Mouse (Mus musculus) olfactory bulb, adult 2 months (tissue): ENCODE data around the gene Bysl. TPM values are rescaled to one million over a fixed set of nuclear protein-coding genes. Genes with fewer than 3 reads are reported as not detected.

ENCODE experiments used
- H3K27ac ChIP-seq: fragments of 200-500 bp; 2 replicates; pipeline ENCODE4 v1.5.1; 2012; ENCODE audit warnings: low read depth, low read length; ENCODE audit not compliant: insufficient read depth
- H3K4me1 ChIP-seq: fragments of 200-500 bp; 2 replicates; pipeline ENCODE4 v1.6.1; 2012; ENCODE audit warnings: low read length; ENCODE audit not compliant: control insufficient read depth, insufficient read depth
- H3K4me3 ChIP-seq: fragments of 200-500 bp; 2 replicates; pipeline ENCODE4 v1.5.1; 2012; ENCODE audit warnings: mild to moderate bottlenecking, low read depth, low read length, moderate library complexity; ENCODE audit not compliant: insufficient read depth
- CTCF ChIP-seq: fragments of 200-500 bp; IDR thresholded peaks from 2 replicates; pipeline ENCODE4 v1.5.1; 2012; ENCODE audit warnings: low read depth, mild to moderate bottlenecking, low read length, moderate library complexity; ENCODE audit not compliant: insufficient read depth
- POLR2A ChIP-seq: fragments of 200-500 bp; IDR thresholded peaks from 2 replicates; pipeline ENCODE4 v1.6.1; 2012; ENCODE audit warnings: mild to moderate bottlenecking, low read depth, low read length, moderate library complexity; ENCODE audit not compliant: insufficient read depth
- WGBS: fragments of 180-500 bp; shearing (Covaris S2); methylation state at CpG from one replicate; pipeline ENCODE4 v1.1.7; 2018; 5-methylcytosine and 5-hydroxymethylcytosine counted together
- polyA plus RNA-seq: library from polyadenylated mRNA; stranded (reverse); fragments of >200 nt; gene quantifications from 2 replicates; pipeline ENCODE4 v1.2.4, GENCODE M21; 2012; ENCODE audit warnings: low replicate concordance; ENCODE audit not compliant: missing spikeins, insufficient read depth, insufficient read length

Bysl gene
- polyA plus RNA-seq, 1 experiment: not detected

GRCm38 (mm10) chr17:47596162-47596838 is 15.0 kb downstream of the Bysl start:
- Histone ChIP-seq H3K4me1 (peaks cover 30% of the 10 kb centered on the region), H3K4me3 (no peak overlapping the region), H3K27ac (no peak overlapping the region)
- TF ChIP-seq CTCF: no peak
- no peak for TF ChIP-seq POLR2A
- WGBS: 60% methylated on average over 6 of the region's 6 CpGs

DNA sequence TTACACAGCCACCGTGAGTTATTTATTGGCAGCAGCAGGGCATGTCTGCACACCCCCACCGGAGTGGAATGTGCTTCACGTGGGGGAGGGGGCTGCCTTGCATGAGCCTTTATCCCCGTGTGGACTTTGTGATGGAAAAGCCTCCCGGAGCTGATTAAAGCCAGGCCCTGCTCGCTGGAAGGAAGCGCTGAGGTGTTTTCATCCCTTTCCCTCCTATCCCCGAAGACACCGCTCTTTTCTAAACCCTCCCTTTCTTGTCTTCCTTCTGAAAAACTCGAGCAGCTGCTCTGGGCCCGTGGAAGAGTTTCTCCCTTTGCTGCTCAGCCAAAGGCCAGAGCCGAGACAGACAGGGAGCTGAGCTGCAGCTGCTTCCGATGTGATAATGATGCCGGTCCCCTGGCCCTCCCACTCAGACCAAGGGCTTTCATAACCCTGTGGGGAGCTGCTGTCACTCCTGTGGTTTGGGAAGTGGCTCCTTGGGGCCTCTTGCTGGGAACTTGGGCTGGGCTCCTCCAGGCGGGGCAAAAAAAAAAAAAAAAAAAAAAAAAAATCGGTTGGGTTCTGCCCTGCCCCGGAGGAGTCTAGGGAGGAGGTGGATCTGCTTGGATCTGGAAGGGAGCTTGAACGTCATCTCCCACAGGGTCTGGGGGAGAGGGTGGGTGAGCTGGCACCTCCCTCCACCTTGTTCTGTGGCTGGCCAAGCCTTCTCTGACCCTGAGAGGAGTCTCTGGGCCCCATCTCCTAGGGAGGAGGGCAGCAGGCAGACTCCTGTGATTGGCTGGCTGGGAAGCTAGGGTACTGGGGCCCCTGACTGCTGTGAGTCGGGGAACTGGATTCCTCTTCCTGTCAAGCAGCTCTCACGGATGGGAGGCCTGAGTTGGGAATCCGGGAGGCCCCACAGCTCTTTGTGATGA is 15.8 kb downstream of the Bysl start:
- H3K27ac ChIP-seq: no peak overlapping the region
- 12% methylated on average over 20 of the region's 21 CpGs for WGBS

GRCm38 (mm10) chr17:47594969-47595247 is 16.4 kb downstream of the Bysl start:
- no peak; the same call in 1 of the 2 replicates for TF ChIP-seq CTCF
- TF ChIP-seq POLR2A: no peak
- Histone ChIP-seq H3K4me3 (peak overlapping the region; percentile 29), H3K27ac (no peak overlapping the region), H3K4me1 (peaks cover 30% of the 10 kb centered on the region)
- WGBS: 8% methylated on average over 8 of the region's 9 CpGs

More for the DNA sequence above, 15.8 kb downstream of the Bysl start:
- H3K4me3 ChIP-seq: peak overlapping the region; percentile 29
- H3K4me1 ChIP-seq: peaks cover 30% of the 10 kb centered on the region
- TF ChIP-seq CTCF (no peak), POLR2A (no peak)

DNA sequence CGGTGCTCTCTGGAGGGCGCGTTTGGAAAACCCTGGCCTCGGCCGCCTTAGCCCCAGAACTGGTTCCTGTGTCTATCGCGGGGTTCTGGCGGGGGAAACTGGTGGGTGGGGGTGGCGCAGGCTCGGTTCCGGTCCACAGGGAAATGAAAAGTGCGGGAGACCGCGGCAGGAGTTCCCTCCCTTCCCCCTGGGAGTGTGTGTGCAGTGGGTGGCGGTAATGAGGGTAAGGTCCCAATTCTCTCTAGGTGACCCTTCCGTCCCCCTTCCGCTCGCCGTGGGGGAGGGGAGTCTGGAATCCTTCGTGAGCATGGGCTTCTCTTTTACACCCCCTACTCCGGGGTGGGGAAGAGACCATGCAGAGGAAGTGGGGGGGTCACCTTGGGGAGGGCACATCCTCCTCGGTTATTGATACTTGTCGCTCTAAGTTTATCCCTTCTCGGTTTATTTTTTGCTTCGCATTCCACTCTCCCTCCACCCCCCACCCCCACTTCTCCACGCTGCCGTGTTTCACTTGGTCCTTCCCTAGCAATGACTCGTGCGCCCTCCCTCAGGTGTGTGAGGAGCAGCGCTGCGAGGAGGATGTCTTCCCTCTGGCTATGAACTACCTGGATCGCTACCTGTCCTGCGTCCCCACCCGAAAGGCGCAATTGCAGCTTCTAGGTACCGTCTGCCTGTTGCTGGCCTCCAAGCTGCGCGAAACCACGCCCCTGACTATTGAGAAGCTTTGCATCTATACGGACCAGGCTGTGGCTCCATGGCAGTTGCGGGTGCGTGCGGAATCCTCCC is 16.9 kb downstream of the Bysl start:
- WGBS: under 1% methylated on average over 43 of the region's 43 CpGs
- peak overlapping the region; percentile 46; the same call in 1 of the 2 replicates for H3K27ac ChIP-seq

GRCm38 (mm10) chr17:47593854-47594182 is 17.5 kb downstream of the Bysl start:
- no peak for TF ChIP-seq POLR2A
- no peak for TF ChIP-seq CTCF
- Histone ChIP-seq H3K27ac (peak overlapping the region; percentile 46; the same call in 1 of the 2 replicates), H3K4me1 (peaks cover 30% of the 10 kb centered on the region), H3K4me3 (peak overlapping the region; percentile 83)
- under 1% methylated on average over 13 of the region's 13 CpGs for WGBS

More for the DNA sequence above, 16.9 kb downstream of the Bysl start:
- Histone ChIP-seq H3K4me1 (peaks cover 30% of the 10 kb centered on the region), H3K4me3 (peak overlapping the region; percentile 83)
- TF ChIP-seq CTCF (no peak), POLR2A (no peak)

GRCm38 (mm10) chr17:47593215-47593853 is 18.0 kb downstream of the Bysl start:
- under 1% methylated on average over 63 of the region's 63 CpGs for WGBS
- peaks cover 30% of the 10 kb centered on the region for H3K4me1 ChIP-seq
- 0 out of 2 replicates have a peak overlapping the region, but pooled peaks have one; percentile 18 for H3K27ac ChIP-seq
- TF ChIP-seq CTCF: no peak
- peak; percentile 55 for TF ChIP-seq POLR2A
- peak overlapping the region; percentile 83 for H3K4me3 ChIP-seq

DNA sequence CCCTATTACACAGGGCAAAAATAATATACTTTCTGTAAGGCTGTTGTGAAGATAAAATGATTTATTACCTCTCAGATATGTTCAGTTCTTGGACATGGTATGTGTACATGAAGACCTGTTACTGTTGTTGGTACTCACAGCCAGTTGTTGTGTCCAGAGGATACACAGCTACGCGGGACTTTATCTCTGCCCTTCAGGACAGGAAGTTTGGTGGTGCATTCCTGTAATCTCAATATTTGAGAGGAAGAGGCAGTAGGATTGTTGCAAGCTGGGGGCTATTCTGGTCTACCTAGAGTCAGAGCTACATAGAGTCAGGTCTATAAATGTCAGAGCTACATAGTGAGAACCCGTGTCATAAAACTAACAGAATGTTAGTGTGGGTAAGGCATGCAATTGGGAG is 20.2 kb downstream of the Bysl start:
- Histone ChIP-seq H3K4me3 (no peak overlapping the region), H3K4me1 (peaks cover 16% of the 10 kb centered on the region), H3K27ac (no peak overlapping the region)
- 88% methylated on average over 3 of the region's 3 CpGs for WGBS
- TF ChIP-seq CTCF (no peak), POLR2A (no peak)

DNA sequence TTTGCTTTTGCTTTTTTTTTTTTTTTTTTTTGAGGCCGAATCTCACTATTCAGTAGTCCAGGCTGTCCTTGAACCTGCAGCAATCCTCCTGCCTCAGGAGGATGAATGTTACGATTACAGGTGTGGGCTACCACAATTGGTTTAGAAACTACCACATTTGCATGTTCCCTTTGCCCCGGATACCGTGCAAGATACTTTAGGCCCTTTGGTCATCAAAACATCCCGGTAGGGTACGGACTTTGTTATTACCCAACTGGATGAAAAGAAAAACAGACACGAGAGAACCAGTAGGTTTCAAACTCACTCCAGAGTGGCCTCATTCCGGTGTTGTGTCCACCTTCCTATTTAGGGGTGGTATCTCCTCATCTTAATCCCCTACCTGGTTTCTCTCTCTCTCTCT is 22.8 kb downstream of the Bysl start:
- Histone ChIP-seq H3K4me1 (0 out of 2 replicates have a peak, but pooled peaks cover 2% of the 10 kb centered on the region), H3K27ac (no peak overlapping the region), H3K4me3 (no peak overlapping the region)
- TF ChIP-seq CTCF (no peak), POLR2A (no peak)
- 89% methylated on average over 8 of the region's 8 CpGs for WGBS
